Mouse (Mus musculus): Measurements from ENCODE around the gene Arhgap24. TPM values are rescaled to one million over a fixed set of nuclear protein-coding genes. Genes with fewer than 3 reads are reported as not detected.

Arhgap24 gene
- total RNA-seq, 2 experiments from 2014 or later: 15.7 to 23.6 TPM

- no peak for DNase-seq (ENCODE audit: low spot score)
These were observed 189.0 kb downstream of the Arhgap24 start for GRCm38 (mm10) chr5:102670206-102670605.

- peak; percentile 16 for DNase-seq (ENCODE audit: low spot score)
These were observed 189.6 kb downstream of the Arhgap24 start for GRCm38 (mm10) chr5:102670731-102671345.

GRCm38 (mm10) chr5:102675326-102675725, 194.1 kb downstream of the Arhgap24 start:
- no peak for DNase-seq (ENCODE audit: low spot score)

GRCm38 (mm10) chr5:102677176-102677575, 196.0 kb downstream of the Arhgap24 start:
- no peak for DNase-seq (ENCODE audit: low spot score)

- DNase-seq (ENCODE audit: low spot score): peak; percentile 46
These were observed 206.5 kb downstream of the Arhgap24 start for GRCm38 (mm10) chr5:102687673-102688072.

GRCm38 (mm10) chr5:102692487-102692886, 211.3 kb downstream of the Arhgap24 start:
- DNase-seq (ENCODE audit: low spot score): peak; percentile 70

GRCm38 (mm10) chr5:102693192-102693591, 212.0 kb downstream of the Arhgap24 start:
- DNase-seq (ENCODE audit: low spot score): no peak

GRCm38 (mm10) chr5:102693871-102694270, 212.7 kb downstream of the Arhgap24 start:
- DNase-seq (ENCODE audit: low spot score): no peak

GRCm38 (mm10) chr5:102697784-102698183, 216.6 kb downstream of the Arhgap24 start:
- DNase-seq (ENCODE audit: low spot score): no peak

GRCm38 (mm10) chr5:102698396-102698795, 217.2 kb downstream of the Arhgap24 start:
- DNase-seq (ENCODE audit: low spot score): no peak

GRCm38 (mm10) chr5:102698891-102699290, 217.7 kb downstream of the Arhgap24 start:
- peak; percentile 66 for DNase-seq (ENCODE audit: low spot score)

- DNase-seq (ENCODE audit: low spot score): peak; percentile 21
These were observed 221.4 kb downstream of the Arhgap24 start for GRCm38 (mm10) chr5:102702581-102702980.

GRCm38 (mm10) chr5:102703325-102704099, 222.3 kb downstream of the Arhgap24 start:
- DNase-seq (ENCODE audit: low spot score): peak; percentile 66

GRCm38 (mm10) chr5:102705170-102705569, 224.0 kb downstream of the Arhgap24 start:
- no peak for DNase-seq (ENCODE audit: low spot score)

- DNase-seq (ENCODE audit: low spot score): no peak
These were observed 229.1 kb downstream of the Arhgap24 start for GRCm38 (mm10) chr5:102710336-102710735.

GRCm38 (mm10) chr5:102719368-102719972, 238.3 kb downstream of the Arhgap24 start:
- no peak for DNase-seq (ENCODE audit: low spot score)

GRCm38 (mm10) chr5:102723558-102723957, 242.4 kb downstream of the Arhgap24 start:
- DNase-seq (ENCODE audit: low spot score): no peak

- no peak for DNase-seq (ENCODE audit: low spot score)
These were observed 243.7 kb downstream of the Arhgap24 start for GRCm38 (mm10) chr5:102724813-102725348.

- DNase-seq (ENCODE audit: low spot score): no peak
These were observed 244.2 kb downstream of the Arhgap24 start for GRCm38 (mm10) chr5:102725365-102725764.

GRCm38 (mm10) chr5:102726985-102727384, 245.8 kb downstream of the Arhgap24 start:
- DNase-seq (ENCODE audit: low spot score): no peak

- no peak for DNase-seq (ENCODE audit: low spot score)
These were observed 247.3 kb downstream of the Arhgap24 start for GRCm38 (mm10) chr5:102728531-102728930.

GRCm38 (mm10) chr5:102729476-102729875, 248.3 kb downstream of the Arhgap24 start:
- DNase-seq (ENCODE audit: low spot score): no peak

Measured in gastrocnemius, adult 18-20 months (tissue).